Mouse (Mus musculus) layer of hippocampus, adult 2 months (tissue): ENCODE measurements around the gene Rbm34. TPM values are rescaled to one million over a fixed set of nuclear protein-coding genes. Genes with fewer than 3 reads are reported as not detected.
"Not testable (repeated sequence)": the region's sequence is repeated elsewhere in the genome, so short reads cannot be mapped to it uniquely, and the experiment has no call there.

Source experiments
- DNase-seq, 2 experiments: peaks; one replicate each; pipeline ENCODE4 v3.0.0; 2022; ENCODE audit warnings: low spot score in 2 of 2
- H3K27ac ChIP-seq: fragments of 200-600 bp; 2 replicates; pipeline ENCODE4 v1.8.1; 2022
- H3K4me3 ChIP-seq: fragments of 200-600 bp; 2 replicates; pipeline ENCODE4 v1.8.1; 2022; ENCODE audit warnings: mild to moderate bottlenecking
- CTCF ChIP-seq: fragments of 200-600 bp; conservative IDR thresholded peaks from 2 replicates; pipeline ENCODE4 v1.8.1; 2022; ENCODE audit warnings: antibody characterized with exemption, mild to moderate bottlenecking, moderate library complexity
- total RNA-seq, 2 experiments: library from RNA; stranded (reverse); gene quantifications; 2 replicates each; pipeline ENCODE4 v1.2.3; 2021

The Rbm34 gene
- total RNA-seq, 2 experiments from 2014 or later: 12.1 to 12.9 TPM

DNA sequence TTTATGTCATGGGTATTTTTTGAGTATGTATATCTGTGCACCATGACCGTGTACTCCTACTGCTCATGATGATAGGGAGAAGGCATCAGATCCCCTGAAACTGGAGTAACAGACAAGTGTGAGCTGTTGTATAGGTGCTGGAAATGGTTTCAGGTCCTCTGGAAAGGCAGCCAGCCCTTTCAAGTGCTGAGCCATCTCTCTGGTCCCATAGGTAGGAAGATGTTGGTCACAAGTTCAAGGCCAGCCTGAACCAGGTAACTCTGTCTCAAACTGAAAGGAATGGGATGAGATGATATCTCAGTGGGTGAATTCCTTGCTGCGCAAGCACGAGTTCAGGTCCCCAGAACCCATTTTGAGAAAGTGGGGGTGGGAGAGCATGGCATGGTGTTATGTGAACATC, 49.4 kb downstream of the Rbm34 start:
- Histone ChIP-seq H3K4me3 (no peak overlapping the region), H3K27ac (no peak overlapping the region)
- TF ChIP-seq CTCF: no peak
- no peak for DNase-seq

DNA sequence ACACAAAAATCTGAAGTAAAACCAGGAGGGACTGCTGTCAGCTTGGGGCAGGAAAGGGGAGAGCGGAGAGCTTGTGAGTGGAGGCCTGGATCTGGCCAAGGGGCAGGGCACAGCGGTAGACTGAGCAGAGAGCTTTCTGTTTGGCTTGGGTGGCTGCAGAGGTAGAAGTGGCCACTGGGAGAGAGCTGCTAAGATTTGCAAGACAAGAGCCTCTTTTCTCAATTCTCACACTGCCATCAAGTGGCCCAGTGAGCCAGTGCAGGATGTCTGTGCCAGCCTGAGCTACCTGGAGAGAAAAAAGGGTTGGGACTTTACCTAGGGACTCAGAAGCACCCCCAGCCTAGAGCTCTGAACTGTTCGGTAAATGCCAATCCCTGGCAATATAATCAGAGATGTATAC, 50.0 kb downstream of the Rbm34 start:
- DNase-seq: peak; percentile 79
- Histone ChIP-seq H3K27ac (peak overlapping the region; percentile 75), H3K4me3 (no peak overlapping the region)
- peak; percentile 99 for TF ChIP-seq CTCF

DNA sequence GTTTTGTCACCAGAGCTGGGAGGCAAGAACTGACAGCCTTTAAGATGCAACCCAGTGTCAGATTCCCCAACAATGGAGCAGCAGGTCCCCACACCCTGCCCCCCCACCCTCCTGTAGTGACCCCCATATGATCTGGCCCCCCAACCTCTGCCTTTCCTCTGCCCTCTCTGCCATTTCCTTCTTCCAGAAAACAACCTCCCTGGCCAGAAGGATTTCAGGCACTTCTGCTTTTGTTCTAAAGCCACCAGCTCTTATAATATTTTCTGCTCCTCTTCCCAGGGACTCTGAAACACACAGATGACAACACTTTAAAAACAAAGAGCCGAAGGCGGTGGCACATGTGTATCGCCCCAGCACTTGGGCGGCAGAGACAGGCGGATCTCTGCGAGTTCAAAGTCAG, 50.5 kb downstream of the Rbm34 start:
- Histone ChIP-seq H3K4me3 (no peak overlapping the region), H3K27ac (peak overlapping the region; percentile 75)
- no peak for DNase-seq
- no peak for TF ChIP-seq CTCF

DNA sequence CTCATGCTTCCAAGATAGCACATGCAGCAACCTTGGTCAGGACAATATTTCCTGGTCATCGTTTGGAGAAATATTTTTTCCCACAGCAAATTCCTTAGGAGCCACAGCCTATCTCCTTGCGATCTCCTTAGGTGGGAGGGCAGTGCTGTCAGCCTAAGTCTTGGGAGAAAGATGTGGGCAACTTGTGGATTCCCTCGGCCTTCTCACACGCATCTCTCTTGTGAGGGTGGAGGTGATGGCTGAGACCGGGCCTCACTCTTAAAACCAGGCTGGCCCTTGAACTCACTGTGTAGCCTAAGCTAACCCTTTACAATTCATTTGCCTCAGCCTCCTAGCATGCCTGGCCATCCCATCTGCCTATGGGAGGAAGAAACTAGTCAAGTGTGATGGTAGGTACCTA, 51.2 kb downstream of the Rbm34 start:
- DNase-seq: no peak
- no peak for TF ChIP-seq CTCF
- H3K27ac ChIP-seq: no peak overlapping the region
- no peak overlapping the region for H3K4me3 ChIP-seq

DNA sequence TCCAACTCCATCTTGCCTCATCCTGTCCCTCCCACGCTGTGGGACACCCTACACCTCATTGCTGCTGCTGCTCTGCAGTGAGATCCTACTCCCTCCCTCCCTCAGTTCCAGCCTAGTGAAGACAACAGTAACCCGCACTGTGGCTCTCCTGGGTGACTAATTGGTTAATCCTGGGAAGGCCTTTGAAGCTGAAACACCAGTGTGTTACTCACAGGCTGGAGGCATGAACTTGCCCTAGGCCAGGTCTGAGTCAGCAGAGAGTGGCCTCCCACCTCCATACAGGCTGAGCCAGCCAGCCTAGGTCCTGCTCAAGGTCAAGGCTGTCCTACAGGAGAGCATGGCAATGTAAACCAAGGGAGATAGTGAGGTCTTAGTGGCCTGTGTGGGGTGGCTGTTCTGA, 51.6 kb downstream of the Rbm34 start:
- no peak for DNase-seq
- Histone ChIP-seq H3K4me3 (no peak overlapping the region), H3K27ac (no peak overlapping the region)
- TF ChIP-seq CTCF: no peak

DNA sequence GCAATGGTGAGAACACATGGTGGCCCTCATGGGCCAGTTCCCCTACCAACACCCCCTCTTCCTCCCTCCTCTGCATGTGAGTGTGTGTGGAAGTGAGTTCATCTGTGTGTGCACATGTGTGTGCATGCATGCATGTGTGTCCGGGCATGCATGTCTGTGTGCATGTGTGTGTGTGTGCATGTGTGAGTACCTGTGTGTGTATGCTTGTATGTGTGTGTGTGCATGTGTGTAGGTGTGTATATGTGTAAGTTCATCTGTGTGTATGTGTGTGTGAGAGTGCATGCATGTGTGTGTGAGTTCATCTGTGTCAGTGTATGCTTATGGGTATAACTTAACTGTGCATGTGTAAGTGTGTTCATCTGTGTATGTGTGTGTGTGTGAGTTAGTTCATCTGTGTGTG, 52.5 kb downstream of the Rbm34 start:
- TF ChIP-seq CTCF: no peak

DNA sequence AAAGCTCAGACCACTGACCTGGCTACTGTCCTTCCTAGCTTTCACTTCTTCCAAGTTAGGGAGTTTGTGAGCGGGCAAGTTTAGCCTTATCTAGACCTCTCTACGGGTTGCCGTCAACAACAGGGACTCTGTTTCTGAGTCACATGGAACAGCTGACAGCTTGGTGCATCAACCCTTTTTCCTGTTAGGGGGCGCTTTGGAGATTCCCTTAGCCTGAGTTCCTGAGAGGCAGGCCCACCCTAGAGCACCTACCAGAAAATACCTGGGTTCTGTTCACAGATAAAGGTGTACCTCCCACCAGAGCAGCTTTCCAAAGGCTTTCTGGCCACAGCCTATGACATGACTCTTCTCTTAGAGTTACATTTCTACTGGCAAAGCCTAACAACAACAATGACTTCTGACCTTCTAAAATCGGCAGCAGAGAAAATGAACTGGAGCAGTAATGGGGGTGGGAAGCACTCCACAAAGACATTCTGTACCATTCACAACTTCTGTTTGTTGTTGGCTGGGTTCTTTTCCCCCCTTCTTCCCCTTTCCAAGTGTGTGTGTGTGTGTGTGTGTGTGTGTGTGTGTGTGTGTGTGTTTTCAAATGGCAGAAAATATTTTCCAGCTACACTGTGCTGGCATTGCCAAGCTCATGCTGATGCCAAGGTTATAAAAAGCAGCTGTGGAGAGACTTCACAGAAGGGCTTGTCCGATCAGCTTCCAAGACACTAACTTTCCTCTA, 53.5 kb downstream of the Rbm34 start:
- no peak for DNase-seq
- H3K4me3 ChIP-seq: no peak overlapping the region
- peak; percentile 56 for TF ChIP-seq CTCF
- H3K27ac ChIP-seq: no peak overlapping the region

More for the DNA sequence above, 52.5 kb downstream of the Rbm34 start:
- H3K27ac ChIP-seq: no peak overlapping the region
- DNase-seq: no peak
- H3K4me3 ChIP-seq: no peak overlapping the region

DNA sequence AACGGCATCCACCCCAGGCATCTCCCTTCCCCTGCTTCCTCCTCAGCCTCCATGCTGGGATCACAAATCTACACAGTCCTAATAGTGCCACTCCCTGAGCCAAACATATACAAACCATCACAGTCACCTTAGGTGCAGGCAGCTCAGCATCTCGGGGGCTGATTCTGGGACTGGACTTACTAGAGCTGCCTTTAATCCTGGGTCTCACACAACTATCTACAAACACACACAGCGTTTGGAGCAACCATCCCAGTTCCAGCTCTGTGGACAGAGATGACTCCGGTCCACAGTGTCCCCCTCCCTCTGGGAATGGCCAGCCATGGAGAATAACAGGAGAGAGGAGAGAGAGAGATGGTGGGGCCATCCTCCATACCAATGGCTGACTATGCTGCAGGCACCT, 54.3 kb downstream of the Rbm34 start:
- H3K4me3 ChIP-seq: no peak overlapping the region
- no peak overlapping the region for H3K27ac ChIP-seq
- TF ChIP-seq CTCF: no peak
- no peak for DNase-seq

DNA sequence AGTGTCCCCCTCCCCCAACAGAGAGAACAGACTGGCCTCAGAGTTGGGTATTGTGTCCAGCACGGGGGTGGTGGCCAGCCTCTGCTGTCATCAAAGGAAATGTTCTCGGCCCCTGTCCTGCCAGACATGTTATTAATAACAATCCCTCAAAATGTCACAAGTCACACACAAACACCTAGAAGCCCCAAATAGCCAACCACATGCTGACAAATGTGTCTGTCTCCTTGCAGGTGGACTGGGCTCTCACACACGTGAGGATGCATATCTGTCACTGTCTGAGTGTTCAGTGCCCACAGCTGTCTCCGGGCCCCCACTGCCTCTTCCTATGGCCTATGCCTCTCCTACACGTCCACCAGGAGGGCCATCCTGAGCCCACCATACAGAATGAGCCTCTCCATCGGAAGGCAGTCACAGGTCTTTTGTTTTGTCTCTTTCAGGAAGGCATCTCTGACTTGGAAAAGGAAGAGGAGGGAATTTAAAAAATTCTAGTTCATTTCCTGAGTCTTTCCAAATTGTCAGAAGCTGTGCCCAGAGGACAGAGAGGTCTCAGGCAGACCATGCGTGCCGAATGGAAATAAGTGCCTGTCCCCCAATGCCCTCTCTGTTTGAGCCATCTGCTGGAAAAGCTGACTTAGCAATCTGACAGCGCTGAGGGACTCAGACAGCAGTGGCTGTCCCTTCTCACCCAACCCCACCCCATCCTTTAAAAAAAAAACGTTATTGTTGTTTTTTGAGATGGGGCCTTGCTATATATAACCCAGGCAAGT, 56.1 kb downstream of the Rbm34 start:
- TF ChIP-seq CTCF: no peak

DNA sequence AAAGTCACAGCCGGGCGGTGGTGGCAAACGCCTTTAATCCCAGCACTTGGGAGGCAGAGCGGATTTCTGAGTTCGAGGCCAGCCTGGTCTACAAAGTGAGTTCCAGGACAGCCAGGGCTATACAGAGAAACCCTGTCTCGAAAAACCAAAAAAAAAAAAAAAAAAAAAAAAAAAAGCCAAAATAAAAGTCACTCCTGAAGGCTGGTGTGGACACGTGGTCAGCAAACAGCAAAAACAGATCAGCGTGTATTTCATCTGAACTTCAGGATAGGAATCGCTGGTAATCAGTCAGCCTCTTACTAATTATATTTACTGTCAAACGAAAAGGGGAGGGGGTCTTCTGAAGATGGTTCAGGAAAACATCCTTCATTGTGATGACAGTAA, 56.8 kb downstream of the Rbm34 start:
- not testable (repeated sequence) for DNase-seq, H3K27ac ChIP-seq, H3K4me3 ChIP-seq

More for the DNA sequence above, 56.1 kb downstream of the Rbm34 start:
- H3K27ac ChIP-seq: 0 out of 2 replicates have a peak overlapping the region, but pooled peaks have one; percentile 6
- no peak overlapping the region for H3K4me3 ChIP-seq
- no peak for DNase-seq

DNA sequence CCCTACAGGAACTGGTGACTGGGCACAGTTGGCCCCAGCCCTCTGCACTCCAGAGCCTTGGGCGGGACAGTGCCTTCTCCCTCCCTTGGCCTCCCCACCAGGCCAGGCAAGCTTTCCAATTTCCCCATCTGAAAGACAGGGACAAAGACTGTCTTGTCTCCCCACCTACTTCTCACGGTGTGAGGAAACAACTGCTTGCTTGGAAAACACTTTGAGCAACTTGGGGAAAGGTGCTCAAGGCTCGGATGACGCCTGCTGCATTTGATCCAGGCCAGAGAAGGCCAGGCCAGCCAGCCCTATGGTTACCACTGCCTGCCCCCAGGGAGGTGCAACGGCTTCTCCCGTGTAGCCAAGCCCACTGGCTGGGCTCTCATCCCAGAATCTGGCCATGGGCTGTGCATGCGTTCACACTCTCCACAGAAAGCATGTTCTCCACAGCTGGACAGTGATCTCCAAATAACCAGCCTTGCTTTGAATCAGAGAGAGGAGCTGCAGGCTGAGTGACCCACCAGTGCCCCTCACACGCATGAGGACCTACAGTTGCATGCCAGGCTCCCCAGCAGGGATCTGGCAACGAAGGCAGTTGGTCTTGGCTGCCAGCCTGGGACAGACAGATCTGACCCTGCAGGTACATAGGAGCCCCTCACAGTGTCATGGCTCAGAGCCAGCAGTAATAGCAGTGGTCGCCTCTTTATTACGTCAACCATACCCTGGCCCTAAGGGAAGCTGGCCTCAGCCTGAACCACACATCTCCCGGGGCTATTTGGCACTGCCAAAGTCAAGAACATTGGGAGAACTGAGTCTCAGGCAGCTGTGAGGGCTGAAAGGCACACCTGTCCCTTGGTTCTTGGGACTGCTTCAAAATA, 57.4 kb downstream of the Rbm34 start:
- TF ChIP-seq CTCF: no peak
- peak overlapping the region; percentile 37 for H3K27ac ChIP-seq
- DNase-seq: no peak
- H3K4me3 ChIP-seq: no peak overlapping the region

DNA sequence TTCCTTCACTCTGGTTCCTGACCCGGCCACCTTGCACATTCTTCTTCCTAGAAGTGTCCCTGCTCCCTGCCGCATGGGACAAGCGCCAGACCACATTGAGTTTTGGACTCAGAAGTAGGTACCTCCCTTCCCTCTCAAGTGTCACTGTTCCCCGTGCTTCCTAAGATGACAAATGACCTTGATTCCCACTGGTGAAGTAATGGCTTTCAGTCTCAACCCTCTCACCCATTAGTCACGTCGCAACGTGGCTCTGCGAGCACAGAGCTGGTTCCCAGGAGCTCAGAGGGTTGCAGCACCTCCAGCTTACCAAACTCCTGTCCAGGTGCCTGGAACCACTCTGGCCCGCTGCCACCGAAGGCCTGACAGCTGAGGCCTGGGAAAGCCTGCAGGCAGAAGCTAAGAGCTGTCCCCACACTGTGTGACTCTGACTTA, 61.5 kb downstream of the Rbm34 start:
- TF ChIP-seq CTCF: no peak
- Histone ChIP-seq H3K4me3 (no peak overlapping the region), H3K27ac (no peak overlapping the region)
- no peak for DNase-seq

DNA sequence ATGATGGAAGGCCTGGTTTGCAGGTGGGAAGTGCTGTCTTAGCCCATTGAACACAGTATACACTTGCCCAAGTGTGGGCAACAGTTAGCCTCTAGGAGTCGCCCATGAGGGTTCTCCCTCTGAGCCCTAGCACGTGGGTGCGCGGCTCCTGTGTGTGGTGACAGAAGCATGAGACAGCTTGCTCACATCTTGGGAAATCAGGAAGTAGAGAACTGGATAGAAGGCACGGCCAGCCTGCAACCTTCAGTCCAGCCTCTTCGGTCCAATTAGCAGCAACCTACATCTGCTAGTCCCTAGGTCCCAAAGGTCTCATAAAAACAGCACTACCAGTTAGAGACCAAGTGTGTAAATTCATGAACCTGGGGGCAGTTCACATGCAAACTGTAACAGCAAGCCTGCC, 62.1 kb downstream of the Rbm34 start:
- DNase-seq: no peak
- no peak overlapping the region for H3K27ac ChIP-seq
- peak; percentile 40 for TF ChIP-seq CTCF
- H3K4me3 ChIP-seq: no peak overlapping the region
